Mouse (Mus musculus) bone marrow, adult 2 months (tissue): Measurements from ENCODE around the gene Vwce. TPM values are rescaled to one million over a fixed set of nuclear protein-coding genes. Genes with fewer than 3 reads are reported as not detected.
A peak's percentile ranks its signal among the peaks of the same experiment; 100 is the strongest.

Experiments used
- H3K27ac ChIP-seq: fragments of 200-500 bp; 2 replicates; pipeline ENCODE4 v1.5.1; 2012; ENCODE audit warnings: low read depth, mild to moderate bottlenecking, control low read depth, inconsistent platforms, low read length; ENCODE audit not compliant: control insufficient read depth, poor library complexity, insufficient read depth
- H3K4me1 ChIP-seq: fragments of 200-500 bp; 2 replicates; pipeline ENCODE4 v1.6.1; 2011; ENCODE audit warnings: low read length; ENCODE audit not compliant: control insufficient read depth, insufficient read depth
- H3K4me3 ChIP-seq: fragments of 200-500 bp; replicated peaks from 2 replicates; pipeline ENCODE3; 2011; ENCODE audit warnings: mild to moderate bottlenecking, low read depth, low read length, control low read depth; ENCODE audit not compliant: control insufficient read depth
- CTCF ChIP-seq: fragments of 200-500 bp; IDR thresholded peaks from 2 replicates; pipeline ENCODE4 v1.5.1; 2011; ENCODE audit warnings: low read length, control low read depth; ENCODE audit not compliant: control insufficient read depth, insufficient read depth
- POLR2A ChIP-seq: fragments of 200-500 bp; IDR thresholded peaks from 2 replicates; pipeline ENCODE4 v1.6.1; 2011; ENCODE audit warnings: low read depth, mild to moderate bottlenecking, control low read depth, low read length, borderline replicate concordance; ENCODE audit not compliant: control insufficient read depth
- WGBS: fragments of 180-500 bp; shearing (Covaris S2); methylation state at CpG from one replicate; pipeline ENCODE4 v1.1.7; 2018; 5-methylcytosine and 5-hydroxymethylcytosine counted together
- polyA plus RNA-seq: library from polyadenylated mRNA; stranded (reverse); fragments of >200 nt; gene quantifications from 2 replicates; pipeline ENCODE4 v1.2.4, GENCODE M21; 2011; ENCODE audit warnings: low replicate concordance; ENCODE audit not compliant: missing spikeins, insufficient read depth, insufficient read length

Gene Vwce
- polyA plus RNA-seq, 1 experiment, result 0.77 TPM

- H3K4me1 ChIP-seq, result no peaks in the 10 kb centered on the region
- no peak for TF ChIP-seq POLR2A
- TF ChIP-seq CTCF, result no peak
- WGBS, result 82% methylated on average over 16 of the region's 16 CpGs
- no peak overlapping the region for H3K4me3 ChIP-seq
- no peak overlapping the region for H3K27ac ChIP-seq
These were observed 42.6 kb downstream of the Vwce start for GRCm38 (mm10) chr19:10676656-10677055.

- no peaks in the 10 kb centered on the region for H3K4me1 ChIP-seq
- TF ChIP-seq CTCF, result peak; percentile 98
- no peak for TF ChIP-seq POLR2A
- no peak within 1 kb of the TSS for H3K27ac ChIP-seq
- 18% methylated on average over 6 of the region's 6 CpGs for WGBS
- no peak within 1 kb of the TSS for H3K4me3 ChIP-seq
These were observed 44.1 kb downstream of the Vwce start, which contains the start of gene Pga5 for GRCm38 (mm10) chr19:10677915-10678771. TSS of gene Pga5 (minus strand) at chr19:10678071.

- TF ChIP-seq POLR2A, result no peak
- TF ChIP-seq CTCF, result no peak
- Histone ChIP-seq H3K27ac (no peak overlapping the region), H3K4me3 (no peak overlapping the region), H3K4me1 (no peaks in the 10 kb centered on the region)
- 78% methylated on average over 1 of the region's 1 CpGs for WGBS
These were observed 44.7 kb downstream of the Vwce start for GRCm38 (mm10) chr19:10678772-10679067.

GRCm38 (mm10) chr19:10681571-10681970, 47.6 kb downstream of the Vwce start:
- no peak overlapping the region for H3K4me3 ChIP-seq
- no peaks in the 10 kb centered on the region for H3K4me1 ChIP-seq
- no peak overlapping the region for H3K27ac ChIP-seq
- TF ChIP-seq POLR2A, result no peak
- no peak for TF ChIP-seq CTCF
- 34% methylated on average over 4 of the region's 4 CpGs for whole genome bisulfite sequencing

- WGBS, result 75% methylated on average over 9 of the region's 9 CpGs
- Histone ChIP-seq H3K4me1 (peaks cover 1% of the 10 kb centered on the region; the same call in 1 of the 2 replicates), H3K27ac (no peak overlapping the region), H3K4me3 (no peak overlapping the region)
- TF ChIP-seq POLR2A (no peak), CTCF (no peak)
These were observed 51.1 kb downstream of the Vwce start for GRCm38 (mm10) chr19:10685081-10685480.

GRCm38 (mm10) chr19:10685727-10686126, 51.7 kb downstream of the Vwce start:
- TF ChIP-seq CTCF (no peak), POLR2A (no peak)
- no peak overlapping the region for H3K27ac ChIP-seq

GRCm38 (mm10) chr19:10688537-10689352, 54.7 kb downstream of the Vwce start, which contains the start of gene Vps37c:
TSS of gene Vps37c (plus strand) at chr19:10688735.
- Histone ChIP-seq H3K27ac (peak within 1 kb of the TSS; percentile 98), H3K4me1 (peaks cover 4% of the 10 kb centered on the region), H3K4me3 (peak within 1 kb of the TSS; percentile 88)
- WGBS, result under 1% methylated on average over 74 of the region's 74 CpGs
- TF ChIP-seq CTCF (no peak), POLR2A (peak; percentile 83; the same call in 1 of the 2 replicates)

More at GRCm38 (mm10) chr19:10685727-10686126, 51.7 kb downstream of the Vwce start:
- H3K4me3 ChIP-seq, result no peak overlapping the region
- WGBS, result 83% methylated on average over 2 of the region's 2 CpGs
- peaks cover 1% of the 10 kb centered on the region; the same call in 1 of the 2 replicates for H3K4me1 ChIP-seq
